Mouse (Mus musculus): ENCODE measurements around the gene Tpx2. TPM values are rescaled to one million over a fixed set of nuclear protein-coding genes. Genes with fewer than 3 reads are reported as not detected.
A peak's percentile ranks its signal among the peaks of the same experiment; 100 is the strongest.

Gene Tpx2
- 57.7 and 58.9 TPM in 2 replicates for polyA plus RNA-seq (2015; fragmentation: Nextera tagmentation; extraction: Ambion mirVana)

- H3K27ac ChIP-seq (ENCODE audit: low read length), result peak within 1 kb of the TSS; percentile 84
- under 1% methylated on average over 34 of the region's 34 CpGs for WGBS (ENCODE audit: insufficient replicate concordance)
- peak; percentile 98 for ATAC-seq (ENCODE audit: low read depth)
Observed at GRCm38 (mm10) chr2:152847815-152848302, at the start of gene Tpx2. Gene Tpx2, plus strand, starts transcription at chr2:152847964.

DNA sequence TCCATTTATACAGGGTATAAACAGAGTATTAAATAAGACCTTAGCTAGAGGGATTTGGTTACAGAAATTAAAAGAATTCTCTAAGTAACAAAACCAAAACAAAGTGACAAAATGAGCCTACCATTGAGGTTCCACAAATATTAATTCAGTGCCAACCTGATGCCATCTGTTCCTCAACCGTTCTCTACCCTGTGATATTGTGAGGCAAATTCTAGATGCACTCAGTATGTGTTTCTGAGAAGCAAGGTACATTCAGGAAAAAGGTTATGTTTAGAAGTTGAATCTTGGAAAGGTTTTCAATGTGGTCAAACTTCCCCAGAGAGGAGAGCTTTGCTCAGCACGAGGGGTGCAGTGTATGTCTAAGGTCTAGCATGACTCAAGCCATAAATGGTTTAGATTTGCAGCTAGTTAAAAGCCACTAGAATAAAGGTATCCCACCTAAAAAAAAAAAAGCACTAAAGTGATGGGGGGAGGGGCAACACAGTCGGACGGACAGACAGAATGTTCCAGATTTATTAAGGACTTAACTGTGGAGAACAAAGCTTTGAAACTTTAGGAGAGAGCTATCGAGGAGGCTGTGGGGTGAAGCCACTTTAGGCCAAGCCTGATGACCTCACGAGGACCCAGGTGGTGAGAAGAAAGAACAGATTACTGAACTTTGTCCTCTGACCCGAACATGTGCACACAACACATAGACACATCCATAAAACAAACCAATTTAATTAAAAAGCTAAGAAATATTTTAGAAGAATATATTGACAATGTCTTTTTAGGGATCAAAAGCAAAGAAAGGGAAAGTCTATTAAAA is 47.6 kb upstream of the Tpx2 start:
- H3K27me3 ChIP-seq (ENCODE audit: control insufficient read depth, insufficient read depth, low read depth, low read length), result no peaks in the 10 kb centered on the region

More at GRCm38 (mm10) chr2:152847815-152848302, at the start of gene Tpx2:
- peaks cover 12% of the 10 kb centered on the region for H3K4me1 ChIP-seq (ENCODE audit: control insufficient read depth, low read depth, low read length)
- H3K9me3 ChIP-seq (replicated peaks; ENCODE audit: control insufficient read depth, low read length), result no peaks in the 10 kb centered on the region
- H3K4me3 ChIP-seq (ENCODE audit: low read depth, low read length), result peak within 1 kb of the TSS; percentile 76
- peak within 1 kb of the TSS; percentile 79 for H3K9ac ChIP-seq (ENCODE audit: low read depth, low read length)
- H3K4me2 ChIP-seq (ENCODE audit: low read depth, low read length), result peak within 1 kb of the TSS; percentile 55
- peaks cover 23% of the 10 kb centered on the region for H3K36me3 ChIP-seq (ENCODE audit: control insufficient read depth, insufficient read depth)
- no peaks in the 10 kb centered on the region for H3K27me3 ChIP-seq (ENCODE audit: control insufficient read depth, insufficient read depth, low read depth, low read length)

GRCm38 (mm10) chr2:152800762-152801113 is 47.0 kb upstream of the Tpx2 start:
- ATAC-seq (ENCODE audit: low read depth), result no peak

More for the DNA sequence above, 47.6 kb upstream of the Tpx2 start:
- Histone ChIP-seq H3K4me2 (ENCODE audit: low read depth, low read length) (no peak overlapping the region), H3K27ac (ENCODE audit: low read length) (no peak overlapping the region), H3K9me3 (replicated peaks; ENCODE audit: control insufficient read depth, low read length) (no peaks in the 10 kb centered on the region), H3K9ac (ENCODE audit: low read depth, low read length) (no peak overlapping the region), H3K4me3 (ENCODE audit: low read depth, low read length) (no peak overlapping the region), H3K36me3 (ENCODE audit: control insufficient read depth, insufficient read depth) (no peaks in the 10 kb centered on the region; the same call in 1 of the 2 replicates), H3K4me1 (ENCODE audit: control insufficient read depth, low read depth, low read length) (peaks cover 51% of the 10 kb centered on the region)
- ATAC-seq (ENCODE audit: low read depth), result no peak
- 63% methylated on average over 7 of the region's 7 CpGs for WGBS (ENCODE audit: insufficient replicate concordance)

GRCm38 (mm10) chr2:152802303-152802702 is 45.5 kb upstream of the Tpx2 start:
- H3K9ac ChIP-seq (ENCODE audit: low read depth, low read length), result no peak overlapping the region
- no peak for ATAC-seq (ENCODE audit: low read depth)
- H3K9me3 ChIP-seq (replicated peaks; ENCODE audit: control insufficient read depth, low read length), result no peaks in the 10 kb centered on the region
- 87% methylated on average over 10 of the region's 10 CpGs for WGBS (ENCODE audit: insufficient replicate concordance)
- H3K4me3 ChIP-seq (ENCODE audit: low read depth, low read length), result no peak overlapping the region
- H3K4me2 ChIP-seq (ENCODE audit: low read depth, low read length), result no peak overlapping the region
- H3K36me3 ChIP-seq (ENCODE audit: control insufficient read depth, insufficient read depth), result no peaks in the 10 kb centered on the region; the same call in 1 of the 2 replicates
- H3K27me3 ChIP-seq (ENCODE audit: control insufficient read depth, insufficient read depth, low read depth, low read length), result no peaks in the 10 kb centered on the region
- H3K27ac ChIP-seq (ENCODE audit: low read length), result no peak overlapping the region
- H3K4me1 ChIP-seq (ENCODE audit: control insufficient read depth, low read depth, low read length), result peaks cover 64% of the 10 kb centered on the region

More at GRCm38 (mm10) chr2:152800762-152801113, 47.0 kb upstream of the Tpx2 start:
- Histone ChIP-seq H3K4me1 (ENCODE audit: control insufficient read depth, low read depth, low read length) (peaks cover 53% of the 10 kb centered on the region), H3K27me3 (ENCODE audit: control insufficient read depth, insufficient read depth, low read depth, low read length) (no peaks in the 10 kb centered on the region), H3K27ac (ENCODE audit: low read length) (no peak overlapping the region), H3K9me3 (replicated peaks; ENCODE audit: control insufficient read depth, low read length) (no peaks in the 10 kb centered on the region), H3K4me3 (ENCODE audit: low read depth, low read length) (no peak overlapping the region), H3K4me2 (ENCODE audit: low read depth, low read length) (no peak overlapping the region), H3K36me3 (ENCODE audit: control insufficient read depth, insufficient read depth) (no peaks in the 10 kb centered on the region; the same call in 1 of the 2 replicates), H3K9ac (ENCODE audit: low read depth, low read length) (no peak overlapping the region)

- Histone ChIP-seq H3K4me2 (ENCODE audit: low read depth, low read length) (peak overlapping the region; percentile 22), H3K27ac (ENCODE audit: low read length) (peak overlapping the region; percentile 67), H3K36me3 (ENCODE audit: control insufficient read depth, insufficient read depth) (no peaks in the 10 kb centered on the region; the same call in 1 of the 2 replicates), H3K4me1 (ENCODE audit: control insufficient read depth, low read depth, low read length) (peaks cover 61% of the 10 kb centered on the region), H3K4me3 (ENCODE audit: low read depth, low read length) (no peak overlapping the region), H3K27me3 (ENCODE audit: control insufficient read depth, insufficient read depth, low read depth, low read length) (no peaks in the 10 kb centered on the region), H3K9ac (ENCODE audit: low read depth, low read length) (peak overlapping the region; percentile 42; the same call in 1 of the 2 replicates), H3K9me3 (replicated peaks; ENCODE audit: control insufficient read depth, low read length) (no peaks in the 10 kb centered on the region)
- 76% methylated on average over 5 of the region's 5 CpGs for WGBS (ENCODE audit: insufficient replicate concordance)
- no peak for ATAC-seq (ENCODE audit: low read depth)
Observed at GRCm38 (mm10) chr2:152803081-152803480, 44.7 kb upstream of the Tpx2 start.

- Histone ChIP-seq H3K27me3 (ENCODE audit: control insufficient read depth, insufficient read depth, low read depth, low read length) (no peaks in the 10 kb centered on the region), H3K36me3 (ENCODE audit: control insufficient read depth, insufficient read depth) (no peaks in the 10 kb centered on the region; the same call in 1 of the 2 replicates), H3K4me1 (ENCODE audit: control insufficient read depth, low read depth, low read length) (peaks cover 75% of the 10 kb centered on the region), H3K9me3 (replicated peaks; ENCODE audit: control insufficient read depth, low read length) (no peaks in the 10 kb centered on the region), H3K27ac (ENCODE audit: low read length) (peak overlapping the region; percentile 79), H3K9ac (ENCODE audit: low read depth, low read length) (peak overlapping the region; percentile 59), H3K4me2 (ENCODE audit: low read depth, low read length) (peak overlapping the region; percentile 42), H3K4me3 (ENCODE audit: low read depth, low read length) (peak overlapping the region; percentile 15; the same call in 1 of the 2 replicates)
- 14% methylated on average over 6 of the region's 6 CpGs for WGBS (ENCODE audit: insufficient replicate concordance)
- ATAC-seq (ENCODE audit: low read depth), result peak; percentile 52
Observed at GRCm38 (mm10) chr2:152804408-152805110, 43.2 kb upstream of the Tpx2 start.

DNA sequence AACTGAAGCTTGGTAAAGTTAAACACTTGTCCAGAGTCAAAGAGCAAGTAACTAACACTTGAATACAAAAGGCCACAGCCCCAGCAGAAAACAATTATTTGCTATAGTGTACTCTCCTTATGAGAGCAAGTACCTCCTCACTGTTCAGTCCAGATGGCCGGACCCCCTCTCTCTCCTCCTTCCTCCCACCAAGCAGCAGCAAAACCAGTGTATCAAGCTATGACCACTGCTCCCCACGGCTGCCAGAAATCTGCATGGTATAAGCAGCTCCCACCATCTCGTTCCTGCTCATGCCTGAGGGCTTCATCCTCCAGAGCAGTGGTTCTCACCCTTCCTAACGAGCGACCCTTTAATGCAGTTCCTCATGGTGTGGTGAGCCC is 42.7 kb upstream of the Tpx2 start:
- peaks cover 78% of the 10 kb centered on the region for H3K4me1 ChIP-seq (ENCODE audit: control insufficient read depth, low read depth, low read length)
- peak overlapping the region; percentile 59; the same call in 1 of the 2 replicates for H3K9ac ChIP-seq (ENCODE audit: low read depth, low read length)
- no peaks in the 10 kb centered on the region for H3K9me3 ChIP-seq (replicated peaks; ENCODE audit: control insufficient read depth, low read length)
- ATAC-seq (ENCODE audit: low read depth), result no peak
- no peak overlapping the region; the same call in 1 of the 2 replicates for H3K4me3 ChIP-seq (ENCODE audit: low read depth, low read length)
- no peaks in the 10 kb centered on the region; the same call in 1 of the 2 replicates for H3K36me3 ChIP-seq (ENCODE audit: control insufficient read depth, insufficient read depth)
- H3K4me2 ChIP-seq (ENCODE audit: low read depth, low read length), result peak overlapping the region; percentile 42; the same call in 1 of the 2 replicates
- 67% methylated on average over 5 of the region's 5 CpGs for WGBS (ENCODE audit: insufficient replicate concordance)
- H3K27ac ChIP-seq (ENCODE audit: low read length), result peak overlapping the region; percentile 79
- H3K27me3 ChIP-seq (ENCODE audit: control insufficient read depth, insufficient read depth, low read depth, low read length), result no peaks in the 10 kb centered on the region

DNA sequence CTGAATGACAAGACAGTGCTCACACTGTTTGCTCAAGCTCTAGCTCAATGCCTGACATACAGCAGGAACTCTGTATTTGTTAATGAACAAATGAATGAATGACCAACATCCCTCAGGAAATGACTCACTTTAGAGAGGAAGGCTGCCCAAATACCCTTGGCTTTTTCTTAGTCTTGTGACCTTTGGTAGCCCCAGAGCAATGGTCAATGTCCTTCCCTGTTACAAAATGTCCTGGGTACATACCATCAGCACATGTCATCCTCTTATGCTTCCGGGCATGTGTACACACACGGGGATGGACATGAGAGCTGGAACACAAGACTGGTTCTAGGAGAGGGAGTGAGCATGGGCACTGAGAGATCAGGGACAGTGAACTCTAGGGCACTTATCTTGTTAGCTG is 41.7 kb upstream of the Tpx2 start:
- 49% methylated on average over 2 of the region's 2 CpGs for whole genome bisulfite sequencing (ENCODE audit: insufficient replicate concordance)

More for the DNA sequence above, 41.7 kb upstream of the Tpx2 start:
- Histone ChIP-seq H3K4me2 (ENCODE audit: low read depth, low read length) (no peak overlapping the region), H3K27ac (ENCODE audit: low read length) (peak overlapping the region; percentile 79), H3K36me3 (ENCODE audit: control insufficient read depth, insufficient read depth) (no peaks in the 10 kb centered on the region; the same call in 1 of the 2 replicates), H3K9me3 (replicated peaks; ENCODE audit: control insufficient read depth, low read length) (no peaks in the 10 kb centered on the region), H3K4me3 (ENCODE audit: low read depth, low read length) (no peak overlapping the region), H3K9ac (ENCODE audit: low read depth, low read length) (no peak overlapping the region; the same call in 1 of the 2 replicates), H3K27me3 (ENCODE audit: control insufficient read depth, insufficient read depth, low read depth, low read length) (no peaks in the 10 kb centered on the region), H3K4me1 (ENCODE audit: control insufficient read depth, low read depth, low read length) (peaks cover 85% of the 10 kb centered on the region)
- ATAC-seq (ENCODE audit: low read depth), result peak; percentile 19; the same call in 1 of the 2 replicates
